Mouse (Mus musculus): ENCODE measurements around the gene Nemf.

The Nemf gene

DNA sequence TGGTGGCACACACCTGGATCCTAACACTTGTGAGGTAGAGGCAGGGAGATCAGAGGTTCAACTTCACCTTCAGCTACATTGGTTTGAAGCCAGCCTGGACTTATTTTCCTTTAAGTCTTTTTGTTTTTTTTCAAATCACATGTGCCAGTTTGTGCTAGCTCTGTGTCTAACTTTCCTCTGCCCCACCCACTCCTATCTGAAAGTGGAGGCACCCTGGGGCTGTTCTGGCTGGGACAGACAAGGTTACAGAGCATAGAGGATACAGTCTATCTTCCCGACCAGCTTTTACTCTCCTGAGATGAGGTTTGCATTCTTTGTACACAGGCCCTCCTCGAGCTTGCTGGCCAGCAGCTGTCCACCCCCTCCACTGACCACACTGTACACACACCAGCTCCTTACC is 63.1 kb downstream of the Nemf start:
- in situ Hi-C loops (cut with MboI; ENCODE audit: low pct_unique_long_range_greater_than_20kb in 1 of 2, low sequenced_read_pairs in 2 of 2, unreplicated experiment in 1 of 2) = no loop called here

DNA sequence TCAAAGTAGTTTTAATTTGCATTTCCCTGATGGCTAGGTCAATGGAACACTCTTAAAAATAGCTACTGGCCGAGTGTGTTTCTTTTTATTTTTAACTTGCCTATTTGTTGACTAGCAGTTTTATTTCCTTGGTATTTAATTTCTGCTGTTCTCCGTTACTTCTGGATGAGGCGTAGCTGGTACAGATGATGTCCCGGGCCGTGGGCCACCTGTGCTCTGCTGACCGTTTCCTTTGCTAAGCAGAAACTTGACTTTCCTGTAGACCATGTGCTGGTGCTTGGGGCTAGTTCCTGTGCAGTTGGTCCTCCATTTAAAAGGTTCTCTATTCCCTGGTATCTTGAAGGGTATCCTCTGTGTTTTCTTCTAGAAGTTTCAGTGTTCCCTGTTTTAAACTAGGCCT is 64.6 kb downstream of the Nemf start:
- in situ Hi-C loops (cut with MboI; ENCODE audit: low pct_unique_long_range_greater_than_20kb in 1 of 2, low sequenced_read_pairs in 2 of 2, unreplicated experiment in 1 of 2) = no loop called here

DNA sequence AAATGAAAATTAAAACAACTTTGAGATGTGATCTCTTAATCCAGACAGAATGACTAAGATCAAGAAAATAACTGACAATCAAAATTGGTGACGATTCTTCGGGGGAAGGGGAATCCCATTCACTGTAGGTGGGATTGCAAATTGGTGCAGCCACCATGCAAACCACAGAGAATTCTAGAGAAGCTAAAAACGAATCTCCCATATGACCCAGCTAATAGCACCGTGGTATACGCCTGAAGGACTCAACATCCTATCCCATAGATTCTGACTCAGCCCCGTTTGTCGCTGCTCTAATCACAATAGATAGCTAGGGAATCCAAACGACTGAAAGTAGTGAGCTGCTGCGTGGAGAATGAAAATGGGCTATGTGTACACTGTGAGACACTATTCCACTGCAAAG is 68.3 kb downstream of the Nemf start:
- in situ Hi-C loops (cut with MboI; ENCODE audit: low pct_unique_long_range_greater_than_20kb in 1 of 2, low sequenced_read_pairs in 2 of 2, unreplicated experiment in 1 of 2) = no loop called here

DNA sequence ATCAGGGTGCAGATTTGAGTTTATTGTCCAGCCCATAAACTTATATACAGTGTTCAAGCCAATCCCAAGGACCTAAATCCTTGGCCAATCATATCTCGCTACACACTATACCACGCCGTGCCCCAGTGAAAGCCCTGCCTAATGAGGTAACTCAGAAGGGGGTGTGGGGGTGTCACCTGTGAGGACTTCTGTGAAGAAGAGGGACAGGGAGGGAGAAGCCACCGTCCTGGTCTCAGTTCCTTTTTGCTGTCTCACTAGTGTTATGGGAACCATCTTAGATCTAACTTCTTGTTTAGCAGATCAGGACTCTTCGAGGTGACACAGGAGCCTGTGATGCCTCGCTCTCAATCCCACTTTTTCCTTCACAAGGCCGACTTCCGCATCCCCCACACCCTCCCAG is 69.4 kb downstream of the Nemf start:
- in situ Hi-C loops (cut with MboI; ENCODE audit: low pct_unique_long_range_greater_than_20kb in 1 of 2, low sequenced_read_pairs in 2 of 2, unreplicated experiment in 1 of 2) = no loop called here

DNA sequence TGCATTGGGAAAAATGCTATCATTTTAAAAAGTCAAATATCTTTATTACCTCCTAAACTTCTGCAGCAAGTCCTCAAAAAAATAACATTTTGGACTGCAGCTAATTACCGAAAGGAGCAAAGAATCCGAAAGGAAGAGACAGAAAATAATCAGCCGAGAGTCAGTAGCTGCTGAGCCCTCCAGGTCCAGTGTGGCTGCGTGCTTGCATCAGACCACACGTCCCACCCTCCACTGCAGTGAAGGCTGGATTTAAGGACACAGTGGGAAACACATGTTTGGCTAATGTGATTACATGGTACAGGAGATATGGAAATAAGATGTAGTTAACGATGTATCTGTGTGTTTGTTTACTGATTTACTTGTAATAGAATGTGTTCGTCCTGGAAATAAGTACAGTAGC is 73.8 kb downstream of the Nemf start:
- in situ Hi-C loops (cut with MboI; ENCODE audit: low pct_unique_long_range_greater_than_20kb in 1 of 2, low sequenced_read_pairs in 2 of 2, unreplicated experiment in 1 of 2) = no loop called here

DNA sequence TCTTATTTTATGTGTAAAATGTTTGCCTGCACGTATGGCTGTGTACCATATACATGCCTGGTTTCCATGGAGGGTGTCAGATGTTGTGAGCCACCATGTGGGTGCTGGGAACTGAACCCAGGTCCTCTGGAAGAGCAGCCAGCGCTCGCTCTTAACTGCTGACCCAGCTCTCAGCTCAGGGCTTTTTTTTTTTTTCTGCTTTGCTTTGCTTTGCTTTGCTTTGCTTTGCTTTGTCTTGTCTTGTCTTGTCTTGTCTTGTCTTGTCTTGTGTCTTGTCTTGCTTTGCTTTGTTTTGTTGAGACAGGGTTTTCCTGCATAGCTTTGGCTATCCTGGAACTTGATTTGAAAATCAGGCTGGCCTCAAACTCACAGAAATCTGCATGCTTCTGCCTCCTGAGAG is 76.0 kb downstream of the Nemf start:
- in situ Hi-C loops (cut with MboI; ENCODE audit: low pct_unique_long_range_greater_than_20kb in 1 of 2, low sequenced_read_pairs in 2 of 2, unreplicated experiment in 1 of 2) = no loop called here

DNA sequence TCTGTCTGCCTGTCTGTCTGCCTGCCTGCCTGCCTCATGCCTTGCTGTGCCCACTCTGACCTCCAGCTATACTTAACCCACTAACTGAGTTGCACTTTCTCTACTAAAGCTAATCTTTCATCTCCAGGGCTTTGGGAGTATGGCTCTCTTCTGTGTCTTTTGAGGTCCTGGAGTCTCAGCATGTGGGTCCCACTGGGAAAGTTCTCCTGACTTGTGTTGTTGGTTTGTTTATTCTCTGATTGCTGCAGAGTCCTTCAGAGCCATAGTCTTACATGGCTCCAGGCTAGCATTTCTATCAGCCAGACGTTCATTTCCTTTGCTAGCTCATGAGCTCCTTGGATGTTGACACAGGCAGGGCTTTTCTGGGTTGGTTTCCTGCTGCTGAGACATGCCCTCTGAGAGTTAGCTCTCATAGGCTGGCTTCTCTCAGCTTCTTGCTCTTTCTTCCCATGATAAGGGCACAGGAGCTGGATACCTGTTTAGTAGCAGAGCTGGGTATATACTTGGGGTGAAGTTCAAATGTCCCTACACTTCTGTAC is 77.0 kb downstream of the Nemf start:
- in situ Hi-C loops (cut with MboI; ENCODE audit: low pct_unique_long_range_greater_than_20kb in 1 of 2, low sequenced_read_pairs in 2 of 2, unreplicated experiment in 1 of 2) = no loop called here

DNA sequence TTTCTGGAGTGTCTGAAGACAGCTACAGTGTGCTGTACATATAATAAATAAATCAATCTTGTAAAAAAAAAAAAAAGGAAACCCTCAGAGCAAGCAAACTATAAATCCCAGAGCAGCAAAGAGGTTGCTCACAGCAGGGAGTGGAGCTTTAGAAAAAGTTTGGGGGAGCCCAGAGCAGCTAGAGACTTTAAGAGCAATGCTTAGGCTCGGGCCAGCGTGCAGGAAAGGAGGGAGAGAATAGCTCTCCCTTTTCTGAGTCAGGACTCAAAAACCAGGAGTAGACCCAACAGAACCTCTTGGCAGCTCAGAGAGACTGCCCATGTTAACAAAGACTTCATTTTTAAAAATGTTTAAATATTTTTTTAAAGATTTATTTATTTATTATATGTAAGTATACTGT is 88.0 kb downstream of the Nemf start:
- in situ Hi-C loops (cut with MboI; ENCODE audit: low pct_unique_long_range_greater_than_20kb in 1 of 2, low sequenced_read_pairs in 2 of 2, unreplicated experiment in 1 of 2) = no loop called here

DNA sequence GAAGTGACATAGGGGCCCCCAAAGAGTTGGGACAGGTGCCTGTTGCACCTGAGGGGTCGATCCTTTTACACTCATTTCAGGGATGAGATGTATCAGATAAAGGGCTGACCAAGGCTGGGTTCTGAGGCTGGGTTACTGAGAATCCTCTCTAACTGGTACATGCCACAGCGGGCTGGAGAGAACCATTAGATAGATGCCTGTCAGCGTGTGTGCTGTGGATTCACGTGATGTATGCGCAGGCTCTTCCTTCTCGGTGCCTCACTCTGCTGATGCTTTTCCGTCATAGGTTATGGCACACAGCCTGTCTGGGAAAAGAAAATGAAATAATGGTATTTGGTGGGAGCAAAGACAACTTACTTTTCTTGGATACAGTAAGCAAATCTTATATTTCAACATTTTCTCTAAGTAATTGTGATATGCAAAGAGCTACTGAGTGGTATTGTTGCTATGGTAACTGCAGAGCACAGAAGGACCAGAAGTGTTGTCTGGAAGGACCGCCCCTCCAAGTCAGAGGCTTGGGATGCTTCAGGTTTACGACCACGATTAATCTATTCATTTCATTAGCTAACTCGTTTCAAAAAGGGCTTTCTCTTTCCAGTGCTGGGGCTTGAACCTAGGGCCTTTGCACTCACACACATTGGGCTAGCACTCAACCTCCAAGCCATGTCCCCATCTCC is 88.9 kb downstream of the Nemf start:
- in situ Hi-C loops (cut with MboI; ENCODE audit: low pct_unique_long_range_greater_than_20kb in 1 of 2, low sequenced_read_pairs in 2 of 2, unreplicated experiment in 1 of 2) = no loop called here

DNA sequence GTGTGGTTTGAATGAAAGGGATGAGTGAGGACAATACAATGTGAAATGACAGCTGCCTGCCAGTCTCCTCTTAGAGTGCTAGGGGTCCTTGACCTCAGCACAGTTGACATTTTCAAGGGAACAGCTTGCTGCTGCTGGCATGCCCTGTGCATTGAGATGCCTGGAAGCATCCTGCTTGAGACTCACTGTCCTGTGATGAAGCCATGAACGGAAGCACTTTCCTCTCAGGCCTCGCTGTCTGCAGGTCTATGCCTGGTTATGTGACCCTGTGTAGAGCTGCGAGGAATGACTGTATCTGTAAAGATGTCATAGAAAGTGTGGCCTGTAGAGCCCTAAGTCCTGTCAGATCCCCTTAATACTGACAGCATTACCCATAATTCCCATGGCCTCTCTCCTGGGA is 91.9 kb downstream of the Nemf start:
- in situ Hi-C loops (cut with MboI; ENCODE audit: low pct_unique_long_range_greater_than_20kb in 1 of 2, low sequenced_read_pairs in 2 of 2, unreplicated experiment in 1 of 2) = no loop called here

DNA sequence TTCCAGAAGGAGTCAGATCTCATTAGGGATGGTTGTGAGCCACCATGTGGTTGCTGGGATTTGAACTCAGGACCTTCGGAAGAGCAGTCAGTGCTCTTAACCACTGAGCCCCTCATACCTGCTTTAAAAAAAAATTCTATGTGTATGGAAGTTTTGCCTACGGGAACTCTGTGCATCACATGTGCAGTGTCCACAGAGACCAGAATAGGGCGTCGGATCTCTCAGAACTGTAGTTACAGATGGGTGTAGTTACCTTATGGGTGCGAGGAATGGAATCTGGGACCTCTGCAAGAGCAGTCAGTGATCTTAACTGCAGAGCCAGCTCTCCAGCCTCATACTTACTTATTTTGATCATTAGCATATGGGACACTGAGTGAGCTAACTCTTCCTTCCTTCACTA is 94.7 kb downstream of the Nemf start:
- in situ Hi-C loops (cut with MboI; ENCODE audit: low pct_unique_long_range_greater_than_20kb in 1 of 2, low sequenced_read_pairs in 2 of 2, unreplicated experiment in 1 of 2) = no loop called here
